Mouse (Mus musculus) forelimb bud, embryonic 11.5 days (tissue): ENCODE measurements around the gene Mcpt1.
"Not testable (repeated sequence)": the region's sequence is repeated elsewhere in the genome, so short reads cannot be mapped to it uniquely, and the experiment has no call there.

ENCODE experiments used
- DNase-seq: peaks from one replicate; pipeline ENCODE4 v3.0.0-alpha.2; 2012; ENCODE audit warnings: low read depth, low spot score

The Mcpt1 gene

GRCm38 (mm10) chr14:56017671-56018070, at the start of gene Mcpt1:
Gene Mcpt1, plus strand, starts transcription at chr14:56017971.
- DNase-seq = not testable (repeated sequence)

GRCm38 (mm10) chr14:55987464-55987863, 30.3 kb upstream of the Mcpt1 start:
- DNase-seq = not testable (repeated sequence)

- no peak for DNase-seq
These were observed 4.6 kb upstream of the Mcpt1 start for GRCm38 (mm10) chr14:56013147-56013546.

GRCm38 (mm10) chr14:56013924-56014323, 3.8 kb upstream of the Mcpt1 start:
- no peak for DNase-seq

GRCm38 (mm10) chr14:56019446-56019845, 1.7 kb downstream of the Mcpt1 start:
- no peak for DNase-seq

- not testable (repeated sequence) for DNase-seq
These were observed 3.5 kb downstream of the Mcpt1 start for GRCm38 (mm10) chr14:56021305-56021704.

- not testable (repeated sequence) for DNase-seq
These were observed 12.6 kb downstream of the Mcpt1 start, which contains the start of gene Mcpt9 for GRCm38 (mm10) chr14:56030395-56030794. Gene Mcpt9, minus strand, starts transcription at chr14:56030495.

GRCm38 (mm10) chr14:56034433-56034832, 16.7 kb downstream of the Mcpt1 start:
- DNase-seq = no peak

- DNase-seq = not testable (repeated sequence)
These were observed 24.0 kb downstream of the Mcpt1 start, which contains the start of gene Mcpt2 for GRCm38 (mm10) chr14:56041792-56042191. Gene Mcpt2, plus strand, starts transcription at chr14:56042041.

GRCm38 (mm10) chr14:56055408-56055807, 37.6 kb downstream of the Mcpt1 start:
- DNase-seq = no peak

GRCm38 (mm10) chr14:56057722-56058121, 40.0 kb downstream of the Mcpt1 start:
- DNase-seq = no peak

- DNase-seq = not testable (repeated sequence)
These were observed 44.4 kb downstream of the Mcpt1 start, which contains the start of gene Mcpt4 for GRCm38 (mm10) chr14:56062213-56062612. Gene Mcpt4, minus strand, starts transcription at chr14:56062313.
